Mouse (Mus musculus): Measurements from ENCODE around the gene Man2a2. TPM values are rescaled to one million over a fixed set of nuclear protein-coding genes. Genes with fewer than 3 reads are reported as not detected.

Gene Man2a2
- polyA plus RNA-seq, 1 experiment from 2014 or later: 31.0 TPM

DNA sequence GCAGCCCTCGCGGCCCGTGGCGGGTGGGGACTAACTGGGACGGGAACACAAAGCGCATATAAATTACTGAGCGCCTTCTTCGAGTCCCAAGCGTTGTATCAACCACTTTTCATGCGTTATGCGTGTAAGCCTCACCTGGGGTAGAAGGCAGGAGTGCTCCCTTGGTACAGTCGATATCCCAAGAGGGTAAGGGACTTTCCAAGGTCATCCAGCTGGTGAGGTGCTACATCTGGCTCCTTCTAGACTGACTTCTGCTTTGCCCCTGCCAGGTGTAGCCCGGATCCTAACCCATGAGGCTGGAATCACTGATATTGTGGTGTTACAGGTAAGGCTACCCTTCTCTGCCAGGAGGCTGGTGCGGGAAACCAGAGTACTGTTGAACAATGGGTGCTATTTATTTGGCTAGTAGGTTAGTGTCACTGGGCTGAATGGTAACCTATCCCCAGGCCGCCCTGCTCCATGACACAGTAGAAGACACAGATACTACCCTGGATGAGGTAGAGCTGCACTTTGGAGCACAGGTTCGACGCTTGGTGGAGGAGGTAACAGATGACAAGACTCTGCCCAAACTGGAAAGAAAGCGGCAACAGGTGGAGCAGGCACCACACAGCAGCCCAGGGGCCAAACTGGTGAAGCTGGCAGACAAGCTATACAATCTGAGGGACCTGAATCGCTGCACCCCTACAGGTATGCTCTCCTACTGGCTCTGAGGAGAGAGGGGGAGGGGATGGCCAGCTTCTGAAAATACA, 27.7 kb downstream of the Man2a2 start:
- WGBS: 24% methylated on average over 19 of the region's 19 CpGs
- Histone ChIP-seq H3K27ac (peak overlapping the region; percentile 65), H3K4me2 (replicated peaks) (peak overlapping the region; percentile 80), H3K9me3 (no peaks in the 10 kb centered on the region), H3K27me3 (no peaks in the 10 kb centered on the region), H3K4me1 (peaks cover 24% of the 10 kb centered on the region), H3K4me3 (peak overlapping the region; percentile 59), H3K36me3 (0 out of 2 replicates have a peak, but pooled peaks cover 3% of the 10 kb centered on the region), H3K9ac (peak overlapping the region; percentile 75)
- no peak for ATAC-seq (ENCODE audit: insufficient number of reproducible peaks, insufficient read depth, low FRiP score, low TSS enrichment)

DNA sequence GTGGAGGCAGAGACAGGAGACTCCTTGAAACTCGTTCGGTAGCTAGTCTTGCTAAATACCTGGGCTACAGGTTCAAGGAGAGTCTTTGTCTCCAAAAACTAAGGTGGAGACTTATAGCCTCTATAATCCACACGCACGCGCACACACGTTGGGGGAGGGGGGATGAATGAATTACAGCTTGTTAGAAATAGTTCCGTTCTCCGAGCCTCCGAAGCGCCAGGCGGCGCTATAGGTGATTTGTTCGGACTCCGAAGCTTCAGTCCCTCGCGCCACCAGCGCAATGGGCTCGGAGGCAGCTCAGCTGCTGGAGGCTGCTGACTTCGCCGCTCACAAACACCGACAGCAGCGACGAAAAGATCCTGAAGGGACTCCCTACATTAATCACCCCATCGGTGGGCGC, 28.3 kb downstream of the Man2a2 start, which contains the start of gene Hddc3:
Hddc3 (plus strand) TSS at position 247 of the 400 bp plus-strand sequence.
- no peak for ATAC-seq (ENCODE audit: insufficient number of reproducible peaks, insufficient read depth, low FRiP score, low TSS enrichment)

DNA sequence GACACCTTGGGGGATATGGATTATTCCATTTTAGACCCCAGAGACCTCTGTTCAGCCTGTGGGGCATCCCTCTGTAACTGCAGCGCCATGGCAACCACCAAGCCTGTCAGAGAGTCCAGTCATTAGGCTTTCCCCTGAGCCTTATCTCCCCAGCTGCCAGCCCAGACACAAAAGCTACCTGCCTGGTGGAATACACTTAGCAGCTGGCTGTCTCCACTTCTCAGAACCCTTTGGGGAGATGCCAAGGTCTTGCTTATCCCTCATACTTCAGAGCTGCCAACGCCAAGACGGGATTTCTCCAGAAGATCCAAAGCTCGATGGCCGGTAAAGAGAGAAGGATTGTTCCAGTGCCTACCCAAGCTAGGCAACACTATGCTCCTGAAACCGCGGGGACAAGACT, 29.4 kb downstream of the Man2a2 start:
- ATAC-seq (ENCODE audit: insufficient number of reproducible peaks, insufficient read depth, low FRiP score, low TSS enrichment): no peak
- Histone ChIP-seq H3K4me1 (peaks cover 31% of the 10 kb centered on the region), H3K9me3 (no peaks in the 10 kb centered on the region), H3K27me3 (no peaks in the 10 kb centered on the region), H3K36me3 (peaks cover 10% of the 10 kb centered on the region), H3K27ac (no peak overlapping the region), H3K4me2 (replicated peaks) (no peak overlapping the region), H3K4me3 (no peak overlapping the region), H3K9ac (no peak overlapping the region)
- 78% methylated on average over 7 of the region's 7 CpGs for WGBS

More for the DNA sequence above, 28.3 kb downstream of the Man2a2 start, which contains the start of gene Hddc3:
- Histone ChIP-seq H3K27me3 (no peaks in the 10 kb centered on the region), H3K36me3 (0 out of 2 replicates have a peak, but pooled peaks cover 3% of the 10 kb centered on the region), H3K4me3 (peak within 1 kb of the TSS; percentile 59), H3K27ac (peak within 1 kb of the TSS; percentile 65), H3K4me1 (peaks cover 29% of the 10 kb centered on the region), H3K9ac (peak within 1 kb of the TSS; percentile 75), H3K9me3 (no peaks in the 10 kb centered on the region), H3K4me2 (replicated peaks) (peak within 1 kb of the TSS; percentile 80)
- WGBS: under 1% methylated on average over 25 of the region's 25 CpGs

DNA sequence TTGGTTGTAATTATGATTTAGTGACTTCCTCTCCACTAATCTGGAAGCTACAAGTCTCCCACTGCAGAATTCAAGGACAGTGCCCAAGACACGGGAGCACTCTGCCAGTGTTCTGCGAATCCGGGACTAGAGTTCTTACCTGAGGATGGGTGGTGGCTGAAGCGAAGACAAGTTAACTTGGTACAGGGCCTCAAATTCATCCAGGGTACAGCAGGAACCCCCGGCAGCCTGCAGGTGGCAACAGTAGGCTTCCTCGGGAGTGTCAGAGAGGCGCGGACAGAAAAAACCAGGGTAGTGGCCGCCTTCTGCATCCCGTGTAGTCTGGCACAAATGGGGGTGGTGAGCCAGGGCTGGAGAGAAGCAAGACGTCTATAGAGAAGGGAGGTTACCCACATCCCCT, 30.4 kb downstream of the Man2a2 start, which contains the start of gene Unc45a:
Unc45a (minus strand) TSS at position 213 of the 400 bp plus-strand sequence.
- WGBS: 2% methylated on average over 11 of the region's 11 CpGs
- no peaks in the 10 kb centered on the region for H3K27me3 ChIP-seq
- peak within 1 kb of the TSS; percentile 87 for H3K27ac ChIP-seq
- H3K4me2 ChIP-seq (replicated peaks): peak within 1 kb of the TSS; percentile 90
- H3K4me3 ChIP-seq: peak within 1 kb of the TSS; percentile 60
- peak within 1 kb of the TSS; percentile 74 for H3K9ac ChIP-seq
- H3K4me1 ChIP-seq: peaks cover 31% of the 10 kb centered on the region
- peaks cover 20% of the 10 kb centered on the region for H3K36me3 ChIP-seq
- ATAC-seq (ENCODE audit: insufficient number of reproducible peaks, insufficient read depth, low FRiP score, low TSS enrichment): peak; percentile 47; the same call in 1 of the 2 replicates
- H3K9me3 ChIP-seq: no peaks in the 10 kb centered on the region

DNA sequence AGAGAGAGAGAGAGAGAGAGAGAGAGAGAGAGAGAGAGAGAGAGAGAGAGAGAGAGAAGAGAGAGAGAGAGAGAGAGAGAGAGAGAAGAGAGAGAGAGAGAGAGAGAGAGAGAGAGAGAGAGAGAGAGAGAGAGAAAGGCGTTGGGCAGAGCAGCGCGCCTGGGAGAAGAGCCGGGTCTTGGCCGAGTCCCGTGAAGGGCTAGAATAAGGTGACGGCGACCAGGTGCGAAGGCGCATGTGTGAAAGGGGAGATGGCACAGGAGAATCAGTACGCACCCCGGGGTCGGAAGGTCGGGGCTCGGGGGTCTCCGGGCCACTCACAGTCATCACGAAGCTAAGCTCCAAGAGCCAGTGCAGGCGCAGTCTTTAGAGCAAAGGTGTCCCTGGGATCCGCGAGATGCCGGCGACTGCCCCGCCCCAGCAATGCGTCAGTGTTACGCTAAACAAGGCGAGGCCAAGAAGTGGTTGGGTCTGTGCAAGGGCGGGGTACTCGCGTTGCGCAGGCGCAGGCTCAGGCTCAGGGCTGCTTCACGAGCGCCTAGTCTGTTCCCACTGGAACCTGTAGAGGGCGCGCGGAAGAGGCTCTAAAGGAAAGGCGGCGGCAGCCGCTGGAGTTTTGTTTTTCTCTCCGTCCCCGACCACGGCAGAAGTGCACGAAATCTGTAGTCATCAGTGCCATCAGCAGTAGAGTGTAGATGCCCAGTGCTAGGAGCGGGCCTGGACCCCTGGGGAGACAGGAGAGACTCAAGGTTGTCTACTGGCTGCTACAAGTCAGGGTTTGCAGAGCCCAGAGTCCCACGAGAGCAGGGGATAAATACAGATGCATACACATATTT, 31.2 kb downstream of the Man2a2 start:
- peak overlapping the region; percentile 60 for H3K4me3 ChIP-seq
- no peaks in the 10 kb centered on the region for H3K27me3 ChIP-seq
- ATAC-seq (ENCODE audit: insufficient number of reproducible peaks, insufficient read depth, low FRiP score, low TSS enrichment): peak; percentile 96
- peaks cover 25% of the 10 kb centered on the region for H3K36me3 ChIP-seq
- H3K9me3 ChIP-seq: no peaks in the 10 kb centered on the region
- H3K27ac ChIP-seq: peak overlapping the region; percentile 87
- H3K4me2 ChIP-seq (replicated peaks): peak overlapping the region; percentile 90
- WGBS: under 1% methylated on average over 45 of the region's 45 CpGs
- peaks cover 31% of the 10 kb centered on the region for H3K4me1 ChIP-seq
- H3K9ac ChIP-seq: peak overlapping the region; percentile 74

DNA sequence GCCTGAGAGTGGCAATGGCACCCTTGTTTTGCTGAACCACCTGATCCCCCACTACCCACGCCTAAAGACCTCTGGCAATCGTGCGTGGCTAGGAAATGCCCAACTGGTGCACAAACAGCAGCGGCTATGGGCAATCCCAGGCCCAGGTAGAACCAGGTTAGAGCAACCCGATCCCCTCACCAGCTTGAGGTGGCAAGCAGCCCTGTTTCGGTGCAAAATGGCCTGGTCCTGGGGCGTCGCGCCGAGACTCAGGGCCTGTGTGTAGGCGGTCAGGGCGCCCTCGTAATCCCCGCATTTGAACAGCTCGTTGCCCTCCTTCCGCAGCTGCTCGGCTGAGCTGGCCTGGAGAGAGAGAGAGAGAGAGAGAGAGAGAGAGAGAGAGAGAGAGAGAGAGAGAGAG, 31.8 kb downstream of the Man2a2 start:
- H3K27me3 ChIP-seq: no peaks in the 10 kb centered on the region
- 0 out of 2 replicates have a peak overlapping the region, but pooled peaks have one; percentile 46 for H3K27ac ChIP-seq
- peaks cover 31% of the 10 kb centered on the region for H3K4me1 ChIP-seq
- H3K9ac ChIP-seq: peak overlapping the region; percentile 74
- H3K4me3 ChIP-seq: peak overlapping the region; percentile 60
- no peak for ATAC-seq (ENCODE audit: insufficient number of reproducible peaks, insufficient read depth, low FRiP score, low TSS enrichment)
- H3K36me3 ChIP-seq: peaks cover 31% of the 10 kb centered on the region
- H3K4me2 ChIP-seq (replicated peaks): peak overlapping the region; percentile 90
- H3K9me3 ChIP-seq: no peaks in the 10 kb centered on the region
- 10% methylated on average over 17 of the region's 17 CpGs for WGBS

DNA sequence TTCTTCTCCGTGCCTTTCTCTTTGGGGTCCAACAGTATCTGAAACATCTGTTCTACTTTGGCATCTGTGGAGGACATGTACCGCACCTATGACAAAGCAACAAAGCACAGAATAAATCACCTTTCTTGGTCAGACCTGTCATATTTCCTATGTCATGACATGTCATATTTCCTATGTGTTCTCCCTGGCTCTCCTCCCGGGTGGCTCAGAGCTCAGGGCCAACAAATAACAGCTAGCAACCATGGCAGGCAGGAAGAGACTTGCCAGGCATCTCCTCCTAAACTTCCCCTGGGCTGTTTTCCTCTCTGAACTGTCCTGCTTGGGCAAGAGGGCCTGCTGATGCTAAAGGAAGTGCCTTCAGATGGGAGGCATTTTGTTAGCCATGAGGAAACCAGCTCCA, 34.2 kb downstream of the Man2a2 start:
- H3K27me3 ChIP-seq: no peaks in the 10 kb centered on the region

DNA sequence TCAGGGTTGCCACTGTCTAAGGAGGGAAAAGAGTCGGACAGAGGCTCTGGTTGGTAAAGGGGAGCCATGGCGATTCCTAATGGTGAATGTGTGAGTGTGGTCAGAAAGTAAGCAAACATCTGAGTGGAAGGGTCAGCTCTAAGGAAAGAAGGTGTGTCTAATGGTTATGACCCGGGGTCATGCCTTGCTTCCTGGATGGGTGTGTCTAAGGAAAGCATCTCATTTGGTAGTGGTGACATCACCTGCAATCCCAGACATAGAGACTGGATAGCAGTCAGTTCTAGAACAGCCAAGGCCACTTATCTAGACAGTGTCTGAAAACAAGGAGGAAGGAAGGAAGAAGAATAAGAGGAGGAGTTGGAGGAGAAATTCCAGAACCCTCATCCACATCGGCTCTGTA, 36.3 kb downstream of the Man2a2 start:
- H3K36me3 ChIP-seq: peaks cover 76% of the 10 kb centered on the region
- WGBS: 92% methylated on average over 4 of the region's 4 CpGs

More for the DNA sequence above, 34.2 kb downstream of the Man2a2 start:
- Histone ChIP-seq H3K4me3 (no peak overlapping the region), H3K9ac (no peak overlapping the region), H3K27ac (no peak overlapping the region), H3K4me2 (replicated peaks) (no peak overlapping the region), H3K36me3 (peaks cover 55% of the 10 kb centered on the region), H3K4me1 (peaks cover 25% of the 10 kb centered on the region), H3K9me3 (no peaks in the 10 kb centered on the region)
- WGBS: 81% methylated on average over 3 of the region's 3 CpGs
- no peak for ATAC-seq (ENCODE audit: insufficient number of reproducible peaks, insufficient read depth, low FRiP score, low TSS enrichment)

DNA sequence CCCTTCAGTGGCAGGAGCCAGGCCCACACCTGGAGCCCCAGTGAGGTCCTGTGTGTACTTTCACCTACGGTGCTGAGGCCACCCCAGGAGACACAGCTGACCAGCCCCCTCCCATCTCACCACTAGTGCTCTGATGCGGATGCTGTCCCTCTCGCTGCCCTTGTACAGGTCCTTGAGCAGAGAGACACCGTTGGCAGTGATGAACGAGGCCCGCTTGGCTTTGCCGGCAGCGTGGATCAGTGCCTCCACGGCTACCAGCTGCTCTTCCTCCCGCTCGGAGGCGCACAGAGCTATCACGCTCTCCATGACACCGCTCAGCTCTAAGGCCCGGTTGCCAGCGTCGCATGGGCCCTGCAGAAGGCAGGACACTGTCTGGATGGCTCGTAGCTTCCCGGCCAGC, 39.7 kb downstream of the Man2a2 start:
- Histone ChIP-seq H3K4me2 (replicated peaks) (no peak overlapping the region), H3K9ac (no peak overlapping the region), H3K27me3 (no peaks in the 10 kb centered on the region), H3K27ac (no peak overlapping the region), H3K9me3 (no peaks in the 10 kb centered on the region), H3K36me3 (peaks cover 100% of the 10 kb centered on the region), H3K4me3 (no peak overlapping the region), H3K4me1 (no peaks in the 10 kb centered on the region)
- no peak for ATAC-seq (ENCODE audit: insufficient number of reproducible peaks, insufficient read depth, low FRiP score, low TSS enrichment)
- WGBS: 96% methylated on average over 19 of the region's 19 CpGs

More for the DNA sequence above, 36.3 kb downstream of the Man2a2 start:
- ATAC-seq (ENCODE audit: insufficient number of reproducible peaks, insufficient read depth, low FRiP score, low TSS enrichment): no peak
- Histone ChIP-seq H3K4me1 (peaks cover 17% of the 10 kb centered on the region), H3K9ac (no peak overlapping the region), H3K27ac (no peak overlapping the region), H3K27me3 (no peaks in the 10 kb centered on the region), H3K4me2 (replicated peaks) (no peak overlapping the region), H3K4me3 (no peak overlapping the region), H3K9me3 (no peaks in the 10 kb centered on the region)

DNA sequence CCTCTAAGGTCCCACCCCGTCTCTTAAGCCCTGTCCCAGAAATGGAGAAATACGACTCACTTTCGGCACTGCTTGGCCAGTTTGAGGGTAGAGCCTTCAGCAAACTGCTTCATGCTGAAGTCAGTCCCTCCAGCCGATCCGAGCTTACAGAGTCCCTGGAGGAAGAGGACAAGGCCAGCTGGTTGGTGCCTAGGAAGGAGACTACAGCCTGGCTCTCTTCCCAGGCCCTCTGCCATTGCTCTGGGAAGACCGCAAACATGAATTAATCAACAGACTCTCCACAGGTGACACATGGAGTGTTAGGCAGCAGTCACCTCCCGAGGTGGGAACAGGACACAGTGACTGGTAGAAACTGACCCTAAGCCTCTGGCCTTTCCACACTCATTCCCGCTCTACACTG, 40.9 kb downstream of the Man2a2 start:
- 92% methylated on average over 8 of the region's 8 CpGs for WGBS
- Histone ChIP-seq H3K36me3 (peaks cover 100% of the 10 kb centered on the region), H3K27ac (no peak overlapping the region), H3K9me3 (no peaks in the 10 kb centered on the region), H3K27me3 (no peaks in the 10 kb centered on the region), H3K4me3 (no peak overlapping the region), H3K4me1 (peaks cover under 1% of the 10 kb centered on the region; the same call in 1 of the 2 replicates), H3K4me2 (replicated peaks) (no peak overlapping the region), H3K9ac (no peak overlapping the region)
- no peak for ATAC-seq (ENCODE audit: insufficient number of reproducible peaks, insufficient read depth, low FRiP score, low TSS enrichment)

DNA sequence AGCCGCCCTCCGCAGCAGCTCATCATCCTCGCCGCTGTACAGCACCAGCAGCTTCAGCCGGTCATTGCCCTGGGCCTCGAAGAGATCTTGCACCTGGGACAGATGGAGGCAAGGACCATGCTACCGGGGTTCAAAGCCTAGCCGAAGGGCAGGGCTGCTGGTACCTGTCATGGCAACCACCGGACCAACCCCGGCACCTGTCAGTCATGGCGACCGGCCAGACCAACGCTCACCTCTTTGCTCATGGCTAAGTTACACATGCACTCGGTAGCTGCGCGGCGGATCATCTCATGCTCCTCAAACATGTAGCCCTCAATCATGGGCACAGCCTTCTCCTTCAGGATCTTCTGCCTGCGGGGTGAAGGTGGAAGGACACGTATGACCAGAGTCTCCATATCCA, 45.1 kb downstream of the Man2a2 start:
- WGBS: 93% methylated on average over 19 of the region's 19 CpGs
- H3K9me3 ChIP-seq: no peaks in the 10 kb centered on the region
- H3K4me2 ChIP-seq (replicated peaks): no peak overlapping the region
- H3K27me3 ChIP-seq: no peaks in the 10 kb centered on the region
- H3K4me3 ChIP-seq: no peak overlapping the region
- no peak for ATAC-seq (ENCODE audit: insufficient number of reproducible peaks, insufficient read depth, low FRiP score, low TSS enrichment)
- no peak overlapping the region for H3K27ac ChIP-seq
- no peak overlapping the region for H3K9ac ChIP-seq
- peaks cover 13% of the 10 kb centered on the region for H3K4me1 ChIP-seq
- H3K36me3 ChIP-seq: peaks cover 62% of the 10 kb centered on the region
